Mouse (Mus musculus): ENCODE results near the gene 3110082I17Rik.
A peak's percentile ranks its signal among the peaks of the same experiment; 100 is the strongest.

3110082I17Rik gene

GRCm38 (mm10) chr5:139460384-139461067 is at the start of gene 3110082I17Rik:
Gene 3110082I17Rik (minus strand): TSS chr5:139460527.
- peak; percentile 95 to 97 for DNase-seq (ENCODE audit: low spot score in 2 of 2)

GRCm38 (mm10) chr5:139506207-139506606 is 45.9 kb upstream of the 3110082I17Rik start:
- DNase-seq (ENCODE audit: low spot score in 2 of 2): no peak

- peak; percentile 73 to 88 for DNase-seq (ENCODE audit: low spot score in 2 of 2)
Measured at GRCm38 (mm10) chr5:139505073-139505606, 44.8 kb upstream of the 3110082I17Rik start.

GRCm38 (mm10) chr5:139502281-139502680 is 42.0 kb upstream of the 3110082I17Rik start:
- no peak for DNase-seq (ENCODE audit: low spot score in 2 of 2)

- DNase-seq (ENCODE audit: low spot score in 2 of 2): no peak
Measured at GRCm38 (mm10) chr5:139498791-139499190, 38.5 kb upstream of the 3110082I17Rik start.

- no peak for DNase-seq (ENCODE audit: low spot score in 2 of 2)
Measured at GRCm38 (mm10) chr5:139496939-139497338, 36.6 kb upstream of the 3110082I17Rik start.

- DNase-seq (ENCODE audit: low spot score in 2 of 2): no peak
Measured at GRCm38 (mm10) chr5:139495019-139495669, 34.8 kb upstream of the 3110082I17Rik start.

GRCm38 (mm10) chr5:139493690-139494089 is 33.4 kb upstream of the 3110082I17Rik start:
- no peak for DNase-seq (ENCODE audit: low spot score in 2 of 2)

- DNase-seq (ENCODE audit: low spot score in 2 of 2): no peak
Measured at GRCm38 (mm10) chr5:139491348-139491747, 31.0 kb upstream of the 3110082I17Rik start.

GRCm38 (mm10) chr5:139490131-139490530 is 29.8 kb upstream of the 3110082I17Rik start:
- DNase-seq (ENCODE audit: low spot score in 2 of 2): no peak

- peak; percentile 97 to 100 for DNase-seq (ENCODE audit: low spot score in 2 of 2)
Measured at GRCm38 (mm10) chr5:139484185-139484814, 24.0 kb upstream of the 3110082I17Rik start, which contains the start of gene Zfand2a. Gene Zfand2a (minus strand): TSS chr5:139484549.

GRCm38 (mm10) chr5:139483171-139483848 is 23.0 kb upstream of the 3110082I17Rik start:
- no peak for DNase-seq (ENCODE audit: low spot score in 2 of 2)

GRCm38 (mm10) chr5:139480406-139480805 is 20.1 kb upstream of the 3110082I17Rik start:
- DNase-seq (ENCODE audit: low spot score in 2 of 2): no peak

- DNase-seq (ENCODE audit: low spot score in 2 of 2): no peak
Measured at GRCm38 (mm10) chr5:139479088-139479487, 18.8 kb upstream of the 3110082I17Rik start.

GRCm38 (mm10) chr5:139474741-139475140 is 14.4 kb upstream of the 3110082I17Rik start:
- DNase-seq (ENCODE audit: low spot score in 2 of 2): no peak

GRCm38 (mm10) chr5:139467998-139468397 is 7.7 kb upstream of the 3110082I17Rik start:
- no peak for DNase-seq (ENCODE audit: low spot score in 2 of 2)

- DNase-seq (ENCODE audit: low spot score in 2 of 2): no peak
Measured at GRCm38 (mm10) chr5:139466801-139467200, 6.5 kb upstream of the 3110082I17Rik start.

- DNase-seq (ENCODE audit: low spot score in 2 of 2): no peak
Measured at GRCm38 (mm10) chr5:139466373-139466772, 6.0 kb upstream of the 3110082I17Rik start.

- no peak for DNase-seq (ENCODE audit: low spot score in 2 of 2)
Measured at GRCm38 (mm10) chr5:139464874-139465273, 4.5 kb upstream of the 3110082I17Rik start.

GRCm38 (mm10) chr5:139459938-139460337 is 389 bp downstream of the 3110082I17Rik start:
- DNase-seq (ENCODE audit: low spot score in 2 of 2): no peak

- no peak for DNase-seq (ENCODE audit: low spot score in 2 of 2)
Measured at GRCm38 (mm10) chr5:139457241-139457640, 3.1 kb downstream of the 3110082I17Rik start.

GRCm38 (mm10) chr5:139455166-139455565 is 5.2 kb downstream of the 3110082I17Rik start:
- DNase-seq (ENCODE audit: low spot score in 2 of 2): no peak
